8 mouse cellular contexts compared by ENCODE assay signal in the genomic region with DNA sequence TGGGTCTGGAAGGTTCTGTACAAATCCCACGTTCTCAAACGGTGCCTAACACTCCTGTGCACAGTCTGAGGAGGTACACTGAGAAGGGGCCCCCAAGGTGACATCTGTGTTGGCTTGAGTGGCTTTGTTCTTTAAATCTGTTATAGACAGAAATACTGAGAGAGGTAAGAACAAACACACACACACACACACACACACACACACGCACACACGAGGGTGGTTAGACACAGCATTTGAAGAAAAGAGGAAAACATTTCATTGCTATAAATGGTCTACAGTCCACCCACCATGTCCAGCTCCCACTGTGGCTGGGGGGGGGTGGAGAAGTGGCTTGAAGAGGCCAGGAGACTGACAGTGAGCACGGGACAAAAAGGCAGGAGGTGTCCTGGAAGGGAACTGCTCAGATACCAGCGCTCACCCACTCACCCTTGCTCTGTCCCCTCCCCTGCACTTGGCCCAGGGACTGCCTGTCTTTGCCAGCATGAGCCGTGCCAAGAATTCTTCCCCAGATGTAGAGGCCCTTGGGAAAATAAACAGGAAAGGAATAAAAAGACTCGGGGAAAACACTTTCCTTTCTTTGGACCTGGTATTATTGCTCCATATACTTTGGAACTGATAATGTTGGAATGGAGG. TPM values are rescaled to one million over a fixed set of nuclear protein-coding genes. Genes with fewer than 3 reads are reported as not detected.
DNase-seq lines count a peak whose midpoint lies in the region; ATAC-seq and TF ChIP-seq lines count a peak whose summit lies in the region.

No protein-coding gene starts in this region.

- no peak overlapping the region for H3K27ac ChIP-seq in liver, embryonic 16.5 days (ENCODE audit: low read length)
- no peak overlapping the region for H3K27ac ChIP-seq in liver, embryonic 12.5 days
- H3K27ac ChIP-seq in heart, embryonic 15.5 days: peak overlapping the region; percentile 81

- no peak for TF ChIP-seq POLR2A in brain, embryonic 14.5 days (IDR thresholded peaks at IDR 0.05; ENCODE audit: borderline replicate concordance, extremely low read depth, insufficient read depth, insufficient read length, poor library complexity, severe bottlenecking)

- H3K9ac ChIP-seq in liver, embryonic 16.5 days (ENCODE audit: low read depth, low read length): no peak overlapping the region
- no peak overlapping the region for H3K9ac ChIP-seq in liver, embryonic 12.5 days
- H3K9ac ChIP-seq in heart, embryonic 15.5 days: no peak overlapping the region

- 0 out of 2 replicates have a peak, but pooled peaks cover 1% of the 10 kb centered on the region for H3K27me3 ChIP-seq in liver, embryonic 16.5 days (ENCODE audit: control insufficient read depth, insufficient read depth, low read depth, low read length)
- H3K27me3 ChIP-seq in liver, embryonic 12.5 days (replicated peaks): peaks cover 65% of the 10 kb centered on the region
- 0 out of 2 replicates have a peak, but pooled peaks cover 3% of the 10 kb centered on the region for H3K27me3 ChIP-seq in heart, embryonic 15.5 days

- no peak overlapping the region for H3K4me2 ChIP-seq in liver, embryonic 16.5 days (ENCODE audit: low read depth, low read length)
- no peak overlapping the region for H3K4me2 ChIP-seq in liver, embryonic 12.5 days
- peak overlapping the region; percentile 35 for H3K4me2 ChIP-seq in heart, embryonic 15.5 days

- H3K4me3 ChIP-seq in liver, embryonic 16.5 days (ENCODE audit: low read depth, low read length): no peak overlapping the region
- H3K4me3 ChIP-seq in liver, embryonic 12.5 days: no peak overlapping the region
- H3K4me3 ChIP-seq in heart, embryonic 15.5 days: no peak overlapping the region

- no peak for TF ChIP-seq CTCF in brain, embryonic 14.5 days (IDR thresholded peaks at IDR 0.05; ENCODE audit: borderline replicate concordance, extremely low read depth, insufficient read depth, insufficient read length)

- DNase-seq in brain, embryonic 14.5 days (ENCODE audit: low read depth): peak; percentile 80
- peak; percentile 62 to 69 for DNase-seq in layer of hippocampus, postnatal 10 days (ENCODE audit: low spot score in 2 of 2)
- DNase-seq in right cerebral cortex, adult 2 months (ENCODE audit: low spot score in 2 of 2): peak; percentile 67 to 73
- DNase-seq in spleen, postnatal 10 days (ENCODE audit: low spot score in 2 of 2): no peak
- no peak for DNase-seq in retina, embryonic 14.5 days (ENCODE audit: low spot score)

- peak; percentile 39; the same call in 1 of the 2 replicates for ATAC-seq in liver, embryonic 16.5 days (ENCODE audit: low read depth)
- no peak for ATAC-seq in liver, embryonic 12.5 days
- peak; percentile 81 for ATAC-seq in heart, embryonic 15.5 days (replicated peaks; ENCODE audit: insufficient number of reproducible peaks, insufficient read depth, low FRiP score, low read depth)

- no peaks in the 10 kb centered on the region for H3K36me3 ChIP-seq in liver, embryonic 16.5 days (ENCODE audit: control insufficient read depth, insufficient read depth)
- no peaks in the 10 kb centered on the region for H3K36me3 ChIP-seq in liver, embryonic 12.5 days
- H3K36me3 ChIP-seq in heart, embryonic 15.5 days: no peaks in the 10 kb centered on the region

- 45% methylated on average over 8 of the region's 8 CpGs for WGBS in liver, embryonic 16.5 days (ENCODE audit: insufficient replicate concordance)
- 53% methylated on average over 8 of the region's 8 CpGs for WGBS in liver, embryonic 12.5 days (ENCODE audit: insufficient replicate concordance)
- WGBS in heart, embryonic 15.5 days: 30% methylated on average over 8 of the region's 8 CpGs

- no peaks in the 10 kb centered on the region for H3K9me3 ChIP-seq in liver, embryonic 16.5 days (replicated peaks; ENCODE audit: control insufficient read depth, low read length)
- no peaks in the 10 kb centered on the region for H3K9me3 ChIP-seq in liver, embryonic 12.5 days (replicated peaks)
- no peaks in the 10 kb centered on the region for H3K9me3 ChIP-seq in heart, embryonic 15.5 days (replicated peaks)

- no peaks in the 10 kb centered on the region for H3K4me1 ChIP-seq in liver, embryonic 16.5 days (ENCODE audit: control insufficient read depth, low read depth, low read length)
- peaks cover 8% of the 10 kb centered on the region; the same call in 1 of the 2 replicates for H3K4me1 ChIP-seq in liver, embryonic 12.5 days
- peaks cover 38% of the 10 kb centered on the region for H3K4me1 ChIP-seq in heart, embryonic 15.5 days (replicated peaks)

RNA-seq across cellular contexts. Expression of a gene that starts 5.4 kb away (rescaled TPM):
- 3.9 and 4.4 TPM in 2 replicates for polyA plus RNA-seq in liver, embryonic 16.5 days (2015; fragmentation: Nextera tagmentation; extraction: Ambion mirVana)
- polyA plus RNA-seq in liver, embryonic 12.5 days (2016; fragmentation: Nextera tagmentation; extraction: Ambion mirVana): 0.69 and 0.81 TPM in 2 replicates
- 3.1 and 8.2 TPM in 2 replicates for polyA plus RNA-seq in brain, embryonic 14.5 days (2012; rRNA removed)
- 4.0 and 5.8 TPM in 2 replicates for polyA plus RNA-seq in heart, embryonic 15.5 days (2015; fragmentation: Nextera tagmentation; extraction: Ambion mirVana)
- total RNA-seq in layer of hippocampus, postnatal 10 days (2021): 1 to 10 TPM; 4.1 to 4.6 TPM

RNA-seq across cellular contexts. Expression of a gene that starts 8.0 kb away (rescaled TPM):
- polyA plus RNA-seq in liver, embryonic 16.5 days (2015; fragmentation: Nextera tagmentation; extraction: Ambion mirVana): 0.09 and 0.14 TPM in 2 replicates
- polyA plus RNA-seq in liver, embryonic 12.5 days (2016; fragmentation: Nextera tagmentation; extraction: Ambion mirVana): 0.10 and 0.11 TPM in 2 replicates
- 9.0 and 9.2 TPM in 2 replicates for polyA plus RNA-seq in brain, embryonic 14.5 days (2012; rRNA removed)
- 0.18 and 0.36 TPM in 2 replicates for polyA plus RNA-seq in heart, embryonic 15.5 days (2015; fragmentation: Nextera tagmentation; extraction: Ambion mirVana)
- 1 to 10 TPM in 1 of 2 experiments, under 1 TPM in 1; 0.94 to 1.1 TPM for total RNA-seq in layer of hippocampus, postnatal 10 days (2021)

Comparison
In these comparisons a context has a peak if more than half of its experiments do, and no peak if none do; other contexts are left out.
1. DNase-seq: peak in brain, embryonic 14.5 days (single experiment), layer of hippocampus, postnatal 10 days (2 of 2) and right cerebral cortex, adult 2 months (2 of 2); none in spleen, postnatal 10 days (0 of 2) and retina, embryonic 14.5 days (single experiment).